Mouse (Mus musculus): ENCODE measurements around the gene Ube2e3. TPM values are rescaled to one million over a fixed set of nuclear protein-coding genes. Genes with fewer than 3 reads are reported as not detected.

Gene Ube2e3
- polyA plus RNA-seq, 1 experiment: 24.1 TPM

DNA sequence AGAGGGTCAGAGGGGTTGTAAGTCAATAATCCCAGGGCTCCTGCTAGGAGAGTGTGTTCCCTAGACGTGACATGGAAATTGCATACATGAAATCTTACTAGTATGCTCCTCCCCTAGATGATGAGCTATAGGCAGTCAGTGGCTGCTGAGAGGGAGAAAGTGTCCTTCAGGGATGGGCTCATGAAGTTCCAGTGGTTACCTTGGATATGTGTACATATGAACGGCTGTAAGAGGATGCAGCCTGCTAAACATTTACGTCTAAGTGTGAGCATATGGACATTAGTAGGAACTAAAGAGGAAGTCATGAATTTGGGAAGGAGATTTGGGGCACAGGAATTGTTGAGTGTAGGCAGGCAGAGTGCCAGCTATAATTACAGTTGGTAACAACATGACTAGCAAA lies 38.0 kb downstream of the Ube2e3 start:
- H3K36me3 ChIP-seq (ENCODE audit: control insufficient read depth, insufficient read depth): no peaks in the 10 kb centered on the region
- H3K4me3 ChIP-seq: no peak overlapping the region
- no peaks in the 10 kb centered on the region for H3K27me3 ChIP-seq (ENCODE audit: control insufficient read depth, insufficient read depth, insufficient read length)
- H3K79me2 ChIP-seq (ENCODE audit: control insufficient read depth, insufficient read depth): peaks cover 48% of the 10 kb centered on the region
- H3K4me2 ChIP-seq (ENCODE audit: low read depth): no peak overlapping the region
- TF ChIP-seq SRF (IDR thresholded peaks at IDR 0.05; ENCODE audit: control insufficient read depth, insufficient read length, low read depth) (no peak), TCF12 (IDR thresholded peaks at IDR 0.05; ENCODE audit: insufficient read depth, poor library complexity, severe bottlenecking) (no peak), MYOG (IDR thresholded peaks at IDR 0.05; ENCODE audit: control insufficient read depth in 1 of 3, insufficient read depth in 1 of 3, insufficient read length in 2 of 3, low read depth in 2 of 3) (no peak), MYOD1 (IDR thresholded peaks at IDR 0.05; ENCODE audit: control insufficient read depth in 1 of 3, insufficient read length in 2 of 3, low read depth in 2 of 3) (no peak), TCF3 (IDR thresholded peaks at IDR 0.05; ENCODE audit: insufficient read length, low read depth) (no peak), CEBPB (IDR thresholded peaks at IDR 0.05; ENCODE audit: insufficient read depth, poor library complexity, severe bottlenecking) (no peak), REST (IDR thresholded peaks at IDR 0.05; ENCODE audit: insufficient read depth, insufficient read length) (no peak), POLR2AphosphoS2 (IDR thresholded peaks at IDR 0.05; ENCODE audit: insufficient read length, low read depth) (no peak), POLR2A (IDR thresholded peaks at IDR 0.05; ENCODE audit: insufficient read length, low read depth) (no peak), USF1 (IDR thresholded peaks at IDR 0.05; ENCODE audit: low read depth) (no peak), MAX (IDR thresholded peaks at IDR 0.05; ENCODE audit: low read depth) (no peak), E2F4 (IDR thresholded peaks at IDR 0.05; ENCODE audit: insufficient read depth) (no peak)
- H3ac ChIP-seq (ENCODE audit: control insufficient read depth, insufficient read length): no peak overlapping the region

DNA sequence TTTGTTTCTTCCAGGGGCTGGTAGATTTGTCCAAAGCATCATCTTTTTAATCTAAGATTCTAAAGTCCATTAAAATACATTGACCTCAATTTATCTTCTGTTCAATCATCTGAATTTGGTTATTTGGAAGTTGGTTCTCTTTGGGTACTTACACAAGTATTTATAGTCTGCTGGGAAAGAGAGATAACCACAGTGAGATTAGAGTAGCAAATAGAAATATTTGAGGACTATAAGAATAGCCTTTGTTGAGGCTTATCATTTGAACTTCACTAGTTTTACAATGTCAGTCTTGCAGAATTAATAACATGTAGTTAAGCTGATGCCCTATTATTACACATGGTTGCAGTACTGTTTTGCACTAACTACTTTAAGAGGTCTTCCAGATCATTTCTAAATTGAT lies 43.6 kb downstream of the Ube2e3 start:
- Histone ChIP-seq H3ac (ENCODE audit: control insufficient read depth, insufficient read length) (no peak overlapping the region), H3K36me3 (ENCODE audit: control insufficient read depth, insufficient read depth) (no peaks in the 10 kb centered on the region), H3K27me3 (ENCODE audit: control insufficient read depth, insufficient read depth, insufficient read length) (no peaks in the 10 kb centered on the region), H3K79me2 (ENCODE audit: control insufficient read depth, insufficient read depth) (peaks cover 17% of the 10 kb centered on the region), H3K4me2 (ENCODE audit: low read depth) (no peak overlapping the region), H3K4me3 (no peak overlapping the region)
- TF ChIP-seq SRF (IDR thresholded peaks at IDR 0.05; ENCODE audit: control insufficient read depth, insufficient read length, low read depth) (no peak), TCF3 (IDR thresholded peaks at IDR 0.05; ENCODE audit: insufficient read length, low read depth) (no peak), MYOD1 (IDR thresholded peaks at IDR 0.05; ENCODE audit: control insufficient read depth in 1 of 3, insufficient read length in 2 of 3, low read depth in 2 of 3) (no peak), CEBPB (IDR thresholded peaks at IDR 0.05; ENCODE audit: insufficient read depth, poor library complexity, severe bottlenecking) (no peak), MAX (IDR thresholded peaks at IDR 0.05; ENCODE audit: low read depth) (no peak), USF1 (IDR thresholded peaks at IDR 0.05; ENCODE audit: low read depth) (no peak), REST (IDR thresholded peaks at IDR 0.05; ENCODE audit: insufficient read depth, insufficient read length) (no peak), POLR2AphosphoS2 (IDR thresholded peaks at IDR 0.05; ENCODE audit: insufficient read length, low read depth) (no peak), POLR2A (IDR thresholded peaks at IDR 0.05; ENCODE audit: insufficient read length, low read depth) (no peak), MYOG (IDR thresholded peaks at IDR 0.05; ENCODE audit: control insufficient read depth in 1 of 3, insufficient read depth in 1 of 3, insufficient read length in 2 of 3, low read depth in 2 of 3) (no peak), E2F4 (IDR thresholded peaks at IDR 0.05; ENCODE audit: insufficient read depth) (no peak), TCF12 (IDR thresholded peaks at IDR 0.05; ENCODE audit: insufficient read depth, poor library complexity, severe bottlenecking) (no peak)

GRCm38 (mm10) chr2:78914861-78915260 lies 46.9 kb downstream of the Ube2e3 start:
- H3K79me2 ChIP-seq (ENCODE audit: control insufficient read depth, insufficient read depth): peaks cover 5% of the 10 kb centered on the region
- no peaks in the 10 kb centered on the region for H3K27me3 ChIP-seq (ENCODE audit: control insufficient read depth, insufficient read depth, insufficient read length)
- no peak overlapping the region for H3ac ChIP-seq (ENCODE audit: control insufficient read depth, insufficient read length)
- no peaks in the 10 kb centered on the region for H3K36me3 ChIP-seq (ENCODE audit: control insufficient read depth, insufficient read depth)
- TF ChIP-seq TCF12 (IDR thresholded peaks at IDR 0.05; ENCODE audit: insufficient read depth, poor library complexity, severe bottlenecking): no peak
- no peak for TF ChIP-seq POLR2A (IDR thresholded peaks at IDR 0.05; ENCODE audit: insufficient read length, low read depth)
- no peak for TF ChIP-seq MAX (IDR thresholded peaks at IDR 0.05; ENCODE audit: low read depth)
- H3K4me3 ChIP-seq: no peak overlapping the region
- no peak overlapping the region for H3K4me2 ChIP-seq (ENCODE audit: low read depth)

GRCm38 (mm10) chr2:78922980-78923674 lies 55.2 kb downstream of the Ube2e3 start:
- Histone ChIP-seq H3K79me2 (ENCODE audit: control insufficient read depth, insufficient read depth) (no peaks in the 10 kb centered on the region), H3ac (ENCODE audit: control insufficient read depth, insufficient read length) (no peak overlapping the region), H3K4me2 (ENCODE audit: low read depth) (no peak overlapping the region), H3K4me3 (no peak overlapping the region), H3K36me3 (ENCODE audit: control insufficient read depth, insufficient read depth) (no peaks in the 10 kb centered on the region), H3K27me3 (ENCODE audit: control insufficient read depth, insufficient read depth, insufficient read length) (no peaks in the 10 kb centered on the region)
- TF ChIP-seq SRF (IDR thresholded peaks at IDR 0.05; ENCODE audit: control insufficient read depth, insufficient read length, low read depth) (no peak), MYOG (IDR thresholded peaks at IDR 0.05; ENCODE audit: control insufficient read depth in 1 of 3, insufficient read depth in 1 of 3, insufficient read length in 2 of 3, low read depth in 2 of 3) (no peak), POLR2A (IDR thresholded peaks at IDR 0.05; ENCODE audit: insufficient read length, low read depth) (no peak), E2F4 (IDR thresholded peaks at IDR 0.05; ENCODE audit: insufficient read depth) (no peak)

GRCm38 (mm10) chr2:78925807-78926206 lies 57.9 kb downstream of the Ube2e3 start:
- no peaks in the 10 kb centered on the region for H3K27me3 ChIP-seq (ENCODE audit: control insufficient read depth, insufficient read depth, insufficient read length)
- TF ChIP-seq TCF3 (IDR thresholded peaks at IDR 0.05; ENCODE audit: insufficient read length, low read depth) (no peak), USF1 (IDR thresholded peaks at IDR 0.05; ENCODE audit: low read depth) (no peak), SRF (IDR thresholded peaks at IDR 0.05; ENCODE audit: control insufficient read depth, insufficient read length, low read depth) (no peak), MYOG (IDR thresholded peaks at IDR 0.05; ENCODE audit: control insufficient read depth in 1 of 3, insufficient read depth in 1 of 3, insufficient read length in 2 of 3, low read depth in 2 of 3) (no peak), POLR2A (IDR thresholded peaks at IDR 0.05; ENCODE audit: insufficient read length, low read depth) (no peak), MAX (IDR thresholded peaks at IDR 0.05; ENCODE audit: low read depth) (no peak), REST (IDR thresholded peaks at IDR 0.05; ENCODE audit: insufficient read depth, insufficient read length) (no peak), POLR2AphosphoS2 (IDR thresholded peaks at IDR 0.05; ENCODE audit: insufficient read length, low read depth) (no peak), E2F4 (IDR thresholded peaks at IDR 0.05; ENCODE audit: insufficient read depth) (no peak), MYOD1 (IDR thresholded peaks at IDR 0.05; ENCODE audit: control insufficient read depth in 1 of 3, insufficient read length in 2 of 3, low read depth in 2 of 3) (no peak), CEBPB (IDR thresholded peaks at IDR 0.05; ENCODE audit: insufficient read depth, poor library complexity, severe bottlenecking) (no peak), TCF12 (IDR thresholded peaks at IDR 0.05; ENCODE audit: insufficient read depth, poor library complexity, severe bottlenecking) (no peak)
- no peaks in the 10 kb centered on the region for H3K36me3 ChIP-seq (ENCODE audit: control insufficient read depth, insufficient read depth)
- H3ac ChIP-seq (ENCODE audit: control insufficient read depth, insufficient read length): no peak overlapping the region
- no peaks in the 10 kb centered on the region for H3K79me2 ChIP-seq (ENCODE audit: control insufficient read depth, insufficient read depth)
- no peak overlapping the region for H3K4me3 ChIP-seq
- H3K4me2 ChIP-seq (ENCODE audit: low read depth): no peak overlapping the region
